Mouse (Mus musculus) layer of hippocampus, postnatal 14 days (tissue): ENCODE results near the gene Gngt2. TPM values are rescaled to one million over a fixed set of nuclear protein-coding genes. Genes with fewer than 3 reads are reported as not detected.

Source experiments
- DNase-seq, 2 experiments: peaks; one replicate each; pipeline ENCODE4 v3.0.0; 2021 to 2022; ENCODE audit warnings: low spot score in 2 of 2, mixed read lengths in 1 of 2
- long read RNA-seq, 2 experiments: library from polyadenylated mRNA; stranded (forward); transcript quantifications; one replicate each; pipeline ENCODE4 v2.0.0; 2021
- total RNA-seq, 2 experiments: library from RNA; stranded (reverse); gene quantifications; 2 replicates each; pipeline ENCODE4 v1.2.3; 2021

Gngt2 gene
- 1 to 10 TPM; 1.8 to 2.6 TPM for total RNA-seq
- long read RNA-seq, experiment 1, partial matches to known transcripts, result 0 of 1 reads
- long read RNA-seq, experiment 1, other reads (novel, unspliced or antisense), result 1 of 1 reads
- long read RNA-seq, experiment 2, partial matches to known transcripts, result 0 of 3 reads
- long read RNA-seq, experiment 2, other reads (novel, unspliced or antisense), result 1 of 3 reads

GRCm38 (mm10) chr11:95837059-95837458, at the start of gene Gngt2:
TSS of gene Gngt2 (plus strand) at chr11:95837216.
- no peak for DNase-seq

GRCm38 (mm10) chr11:95789451-95789891, 47.5 kb upstream of the Gngt2 start:
- DNase-seq, result no peak

GRCm38 (mm10) chr11:95791787-95792186, 45.2 kb upstream of the Gngt2 start:
- DNase-seq, result peak; percentile 57 to 82

- DNase-seq, result no peak
These were observed 44.0 kb upstream of the Gngt2 start for GRCm38 (mm10) chr11:95792950-95793509.

- DNase-seq, result no peak
These were observed 42.8 kb upstream of the Gngt2 start for GRCm38 (mm10) chr11:95794201-95794600.

GRCm38 (mm10) chr11:95795582-95795981, 41.4 kb upstream of the Gngt2 start:
- DNase-seq, result no peak

GRCm38 (mm10) chr11:95805010-95805409, 32.0 kb upstream of the Gngt2 start:
- DNase-seq, result no peak

- no peak for DNase-seq
These were observed 31.5 kb upstream of the Gngt2 start for GRCm38 (mm10) chr11:95805527-95805926.

GRCm38 (mm10) chr11:95807884-95808283, 29.1 kb upstream of the Gngt2 start:
- DNase-seq, result no peak

- DNase-seq, result no peak
These were observed 28.5 kb upstream of the Gngt2 start for GRCm38 (mm10) chr11:95808448-95809011.

- DNase-seq, result no peak
These were observed 27.4 kb upstream of the Gngt2 start for GRCm38 (mm10) chr11:95809603-95810002.

- DNase-seq, result no peak
These were observed 26.2 kb upstream of the Gngt2 start for GRCm38 (mm10) chr11:95810828-95811227.

- no peak for DNase-seq
These were observed 25.3 kb upstream of the Gngt2 start for GRCm38 (mm10) chr11:95811741-95812140.

- no peak for DNase-seq
These were observed 24.8 kb upstream of the Gngt2 start for GRCm38 (mm10) chr11:95812224-95812623.

- no peak for DNase-seq
These were observed 22.9 kb upstream of the Gngt2 start for GRCm38 (mm10) chr11:95814101-95814500.

GRCm38 (mm10) chr11:95814857-95815256, 22.2 kb upstream of the Gngt2 start:
- DNase-seq, result no peak

- DNase-seq, result no peak
These were observed 21.6 kb upstream of the Gngt2 start for GRCm38 (mm10) chr11:95815412-95815811.

GRCm38 (mm10) chr11:95819138-95819537, 17.9 kb upstream of the Gngt2 start:
- no peak for DNase-seq

- no peak for DNase-seq
These were observed 15.5 kb upstream of the Gngt2 start for GRCm38 (mm10) chr11:95821511-95821910.

GRCm38 (mm10) chr11:95822437-95822836, 14.6 kb upstream of the Gngt2 start:
- DNase-seq, result no peak

- peak; percentile 85 to 87 for DNase-seq
These were observed 12.7 kb upstream of the Gngt2 start, which contains the start of gene Phospho1 for GRCm38 (mm10) chr11:95824071-95824876. TSS of gene Phospho1 (plus strand) at chr11:95824499.

GRCm38 (mm10) chr11:95824877-95825243, 12.2 kb upstream of the Gngt2 start:
- DNase-seq, result peak in 1 of 2 experiments; percentile 55
